Mouse (Mus musculus) MEL (cell line): ENCODE measurements at regions not wholly inside any gene's neighbourhood (a gene's known extent, or its start where the extent isn't known, plus 50 kb on each side); places are given as distances from the start of the nearest gene placed in this dataset.

Experiments used
- CHD2 ChIP-seq: IDR thresholded peaks from 2 replicates; pipeline ENCODE4 v1.6.1; 2011; ENCODE audit warnings: low read length, improper control_type of control experiment
- EP300 ChIP-seq, 2 experiments: IDR thresholded peaks; 2 replicates each; pipeline ENCODE4 v1.6.1; 2011; ENCODE audit warnings: improper control_type of control experiment in 2 of 2, low read length in 2 of 2, low read depth in 1 of 2, mild to moderate bottlenecking in 1 of 2
- HCFC1 ChIP-seq: IDR thresholded peaks from 2 replicates; pipeline ENCODE4 v1.6.1; 2012; ENCODE audit warnings: low read depth, mild to moderate bottlenecking, inconsistent platforms, low read length, improper control_type of control experiment, moderate library complexity
- KAT2A ChIP-seq: conservative IDR thresholded peaks from 2 replicates; pipeline ENCODE4 v1.6.1; 2012; ENCODE audit warnings: low read depth, low read length, improper control_type of control experiment, inconsistent platforms
- SMC3 ChIP-seq: IDR thresholded peaks from 2 replicates; pipeline ENCODE4 v1.6.1; 2011; ENCODE audit warnings: low read depth, low read length, improper control_type of control experiment
- ZC3H11A ChIP-seq: IDR thresholded peaks from 2 replicates; pipeline ENCODE4 v1.6.1; 2012; ENCODE audit warnings: low read depth, mild to moderate bottlenecking, inconsistent platforms, low read length, improper control_type of control experiment

- TF ChIP-seq CHD2 (no peak), ZC3H11A (no peak), SMC3 (no peak), HCFC1 (no peak), KAT2A (no peak), EP300 (IDR thresholded peaks at IDR 0.05; ENCODE audit: low read depth in 1 of 2, low read length in 2 of 2) (no peak)
These were observed 81.1 kb upstream of the Vgll2 start for GRCm38 (mm10) chr10:51941192-51941591.
